Mouse (Mus musculus) liver, adult 2 months (tissue): ENCODE results near the gene Gm40193. TPM values are rescaled to one million over a fixed set of nuclear protein-coding genes. Genes with fewer than 3 reads are reported as not detected.

ENCODE experiments used
- DNase-seq: peaks from one replicate; pipeline ENCODE4 v3.0.0-alpha.2; 2011; ENCODE audit warnings: low read depth, low spot score; ENCODE audit errors: extremely low read depth
- H3K27ac ChIP-seq: fragments of 200-500 bp; replicated peaks from 2 replicates; pipeline ENCODE4 v1.5.1; 2012; ENCODE audit warnings: low read depth, mild to moderate bottlenecking, control low read depth, inconsistent platforms, low read length; ENCODE audit not compliant: insufficient read depth
- H3K27me3 ChIP-seq: fragments of 200-500 bp; 2 replicates; pipeline ENCODE4 v1.6.1; 2012; ENCODE audit warnings: mild to moderate bottlenecking, moderate library complexity, low read length, inconsistent platforms; ENCODE audit not compliant: control insufficient read depth, insufficient read depth
- H3K36me3 ChIP-seq: fragments of 200-500 bp; 2 replicates; pipeline ENCODE4 v1.6.1; 2012; ENCODE audit warnings: low read length, inconsistent platforms; ENCODE audit not compliant: control insufficient read depth, insufficient read depth
- H3K4me1 ChIP-seq: fragments of 200-500 bp; 2 replicates; pipeline ENCODE4 v1.6.1; 2011; ENCODE audit warnings: low read length; ENCODE audit not compliant: control insufficient read depth, insufficient read depth
- H3K4me3 ChIP-seq: fragments of 200-500 bp; 2 replicates; pipeline ENCODE4 v1.5.1; 2011; ENCODE audit warnings: low read depth, mild to moderate bottlenecking, control low read depth, low read length, moderate library complexity; ENCODE audit not compliant: insufficient read depth
- H3K79me2 ChIP-seq: fragments of 200-500 bp; 2 replicates; pipeline ENCODE4 v1.6.1; 2012; ENCODE audit warnings: inconsistent platforms, mild to moderate bottlenecking, low read length, moderate library complexity; ENCODE audit not compliant: control insufficient read depth, insufficient read depth
- H3K9ac ChIP-seq: fragments of 200-500 bp; 2 replicates; pipeline ENCODE4 v1.6.1; 2012; ENCODE audit warnings: low read depth, mild to moderate bottlenecking, control low read depth, inconsistent platforms, low read length
- CTCF ChIP-seq: fragments of 200-500 bp; IDR thresholded peaks from 2 replicates; pipeline ENCODE4 v1.5.1; 2011; ENCODE audit warnings: low read depth, low read length, control low read depth
- POLR2A ChIP-seq: fragments of 200-500 bp; IDR thresholded peaks from 2 replicates; pipeline ENCODE4 v1.6.1; 2011; ENCODE audit warnings: low read length, control low read depth; ENCODE audit not compliant: insufficient read depth; ENCODE audit errors: extremely low read depth
- WGBS: fragments of 180-500 bp; shearing (Covaris S2); methylation state at CpG from one replicate; pipeline ENCODE4 v1.1.7; 2018; 5-methylcytosine and 5-hydroxymethylcytosine counted together
- polyA plus RNA-seq: library from polyadenylated mRNA; depleted of rRNA; stranded (reverse); fragments of >200 nt; gene quantifications from 2 replicates; pipeline ENCODE4 v1.2.3, GENCODE M21; 2012
- total RNA-seq: library from RNA; depleted of rRNA; stranded (reverse); fragments of >200 nt; gene quantifications from 2 replicates; pipeline ENCODE4 v1.2.3, GENCODE M21; 2014

Gene Gm40193
- total and polyA plus RNA-seq, 2 experiments, result not detected

DNA sequence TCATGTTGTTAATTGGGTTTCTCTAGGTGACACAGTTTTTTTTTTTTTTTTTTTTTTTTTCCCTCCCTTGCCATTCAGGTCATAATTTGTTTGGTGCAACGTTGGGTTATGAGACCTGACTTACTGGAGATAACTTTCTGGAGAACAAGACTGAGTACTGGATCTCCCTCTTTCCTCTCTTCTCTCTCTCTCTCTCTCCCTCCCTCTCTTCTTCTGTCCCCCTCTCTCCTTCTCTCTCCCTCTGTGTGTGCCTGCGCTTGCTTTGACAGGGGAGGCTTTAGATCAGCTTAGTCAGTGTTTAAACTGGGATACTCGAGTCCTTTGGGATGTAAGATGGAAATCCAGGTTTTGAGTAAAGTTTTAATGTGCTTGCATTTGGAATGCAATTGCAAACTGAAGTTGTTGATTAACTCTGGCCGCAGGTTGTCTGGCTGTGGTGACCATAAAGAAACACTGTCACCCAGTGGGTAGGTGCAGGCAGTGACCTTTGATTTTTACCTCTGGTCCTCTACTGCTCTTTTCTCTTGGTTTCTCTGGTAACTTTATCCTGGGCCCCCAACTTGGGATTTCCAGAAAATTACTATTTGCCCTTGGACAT, 31.6 kb upstream of the Gm40193 start:
- Histone ChIP-seq H3K4me3 (0 out of 2 replicates have a peak overlapping the region, but pooled peaks have one; percentile 8), H3K36me3 (no peaks in the 10 kb centered on the region), H3K27ac (peak overlapping the region; percentile 81), H3K27me3 (no peaks in the 10 kb centered on the region), H3K79me2 (peaks cover 31% of the 10 kb centered on the region), H3K4me1 (peaks cover 19% of the 10 kb centered on the region), H3K9ac (peak overlapping the region; percentile 13; the same call in 1 of the 2 replicates)
- TF ChIP-seq POLR2A (no peak), CTCF (peak; percentile 22; the same call in 1 of the 2 replicates)
- 16% methylated on average over 4 of the region's 4 CpGs for WGBS
- peak; percentile 91 for DNase-seq

DNA sequence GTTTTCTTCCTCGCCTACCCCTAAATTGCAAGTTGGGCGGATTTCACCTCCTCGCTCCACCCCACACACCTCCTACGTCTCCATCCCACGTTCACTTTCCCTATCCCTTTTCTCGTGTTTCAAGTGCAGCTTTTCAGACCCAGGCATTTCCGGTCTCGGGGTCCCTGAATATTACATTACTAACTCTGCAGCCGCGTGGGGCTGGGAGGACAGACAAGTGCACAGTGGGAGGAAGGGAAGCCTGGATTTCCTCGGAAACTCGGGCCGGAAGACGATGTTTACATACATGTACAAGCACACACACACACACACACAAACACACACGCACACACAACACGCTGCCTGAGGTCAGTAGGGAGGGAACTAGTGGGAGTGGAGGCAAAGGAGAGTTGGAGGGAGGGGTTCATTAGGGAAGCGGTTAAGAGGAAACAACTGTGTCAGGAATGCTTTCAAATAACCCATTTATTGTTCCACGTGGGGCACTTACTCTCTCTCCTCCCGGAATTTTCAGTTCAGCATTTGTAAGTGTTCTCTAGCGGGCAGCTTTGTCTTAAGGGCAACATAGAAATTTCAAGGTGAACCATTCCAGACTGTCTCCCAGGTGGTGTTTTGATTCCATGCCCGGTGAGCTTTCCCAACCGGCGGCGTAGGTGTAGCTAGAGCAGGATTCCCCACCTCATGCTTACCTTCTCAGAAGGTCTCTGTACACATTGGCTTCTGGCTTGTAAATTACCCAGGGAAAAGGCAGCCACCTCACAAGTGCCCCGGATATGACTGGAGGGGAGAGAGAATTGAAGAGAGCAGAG, 30.9 kb upstream of the Gm40193 start:
- 1% methylated on average over 25 of the region's 25 CpGs for WGBS

DNA sequence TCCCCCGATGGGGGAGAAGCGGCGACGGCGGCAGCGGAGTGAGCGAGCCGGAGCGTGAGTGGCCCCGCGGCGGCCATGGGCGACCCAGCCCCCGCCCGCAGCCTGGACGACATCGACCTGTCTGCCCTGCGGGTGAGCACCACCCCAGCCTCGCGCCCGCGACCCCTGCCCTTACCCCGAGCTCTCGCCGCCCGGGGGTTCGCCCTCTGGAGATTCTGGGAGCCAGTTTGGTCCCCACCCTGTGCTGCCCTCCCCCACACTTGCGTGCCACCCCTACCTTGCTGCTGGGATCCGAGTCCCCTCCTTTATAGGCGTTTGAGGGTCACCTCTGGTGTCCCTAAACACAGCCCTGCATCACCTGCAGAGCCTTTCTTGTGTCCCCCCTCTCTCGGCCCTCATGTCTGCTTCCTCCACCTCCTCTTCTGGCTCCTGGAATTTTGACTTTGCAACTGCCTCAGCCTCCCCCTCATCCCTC, 30.3 kb upstream of the Gm40193 start:
- H3K27me3 ChIP-seq, result no peaks in the 10 kb centered on the region
- peak overlapping the region; percentile 89 for H3K9ac ChIP-seq
- H3K27ac ChIP-seq, result peak overlapping the region; percentile 50
- no peaks in the 10 kb centered on the region for H3K36me3 ChIP-seq
- no peak for DNase-seq
- H3K79me2 ChIP-seq, result peaks cover 19% of the 10 kb centered on the region
- WGBS, result under 1% methylated on average over 31 of the region's 31 CpGs
- peaks cover 19% of the 10 kb centered on the region for H3K4me1 ChIP-seq
- peak overlapping the region; percentile 84 for H3K4me3 ChIP-seq
- no peak for TF ChIP-seq POLR2A

More for the DNA sequence above, 30.9 kb upstream of the Gm40193 start:
- Histone ChIP-seq H3K27ac (peak overlapping the region; percentile 50), H3K4me3 (peak overlapping the region; percentile 84), H3K4me1 (peaks cover 19% of the 10 kb centered on the region), H3K9ac (peak overlapping the region; percentile 89), H3K79me2 (peaks cover 26% of the 10 kb centered on the region), H3K36me3 (no peaks in the 10 kb centered on the region), H3K27me3 (no peaks in the 10 kb centered on the region)
- DNase-seq, result peak; percentile 59
- TF ChIP-seq POLR2A (no peak), CTCF (no peak)

DNA sequence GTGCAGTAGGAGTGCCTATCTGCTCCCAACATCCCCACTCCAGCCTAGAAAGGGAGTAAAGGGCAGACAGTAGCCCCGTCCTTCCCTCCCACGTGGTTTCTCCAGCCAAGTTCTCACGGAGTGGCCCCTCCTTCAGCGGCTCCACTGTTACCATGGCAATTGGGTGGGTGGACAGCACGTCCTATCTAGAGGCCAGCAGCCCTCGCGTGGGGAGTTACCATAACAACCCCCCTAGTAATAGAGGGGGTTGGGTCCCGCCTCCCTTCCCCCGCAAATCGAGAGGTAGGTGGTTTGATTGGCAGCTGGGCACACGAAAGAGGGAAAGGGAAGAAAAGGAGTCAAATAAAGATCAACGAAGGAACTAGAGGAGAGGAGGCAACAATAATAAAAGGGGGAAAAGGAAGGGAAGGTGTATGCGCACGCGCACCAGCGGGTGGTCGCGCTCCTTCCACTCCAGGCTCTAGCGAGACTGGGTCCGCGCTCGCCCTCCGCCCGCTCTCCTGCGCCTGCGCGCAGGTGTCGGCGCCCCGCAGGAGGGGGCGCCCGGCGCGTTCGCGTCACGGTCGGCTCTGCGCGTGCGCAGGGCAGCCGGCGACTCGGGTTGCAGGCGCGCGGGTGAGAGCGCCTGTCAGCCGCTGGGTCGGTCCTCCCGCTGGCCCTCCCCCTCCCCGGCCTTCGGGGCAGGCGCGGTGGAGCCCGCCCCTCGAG, 29.7 kb upstream of the Gm40193 start, which contains the start of gene Mink1:
TSS of gene Mink1 (plus strand) at position 595 of the 708 bp plus-strand sequence.
- H3K4me1 ChIP-seq, result peaks cover 19% of the 10 kb centered on the region
- no peaks in the 10 kb centered on the region for H3K36me3 ChIP-seq
- TF ChIP-seq CTCF, result no peak
- TF ChIP-seq POLR2A, result 0 out of 2 replicates have a peak, but pooled peaks have one; percentile 37
- WGBS, result under 1% methylated on average over 57 of the region's 57 CpGs
- peak within 1 kb of the TSS; percentile 89 for H3K9ac ChIP-seq
- peak within 1 kb of the TSS; percentile 81 for H3K27ac ChIP-seq
- no peaks in the 10 kb centered on the region for H3K27me3 ChIP-seq
- H3K79me2 ChIP-seq, result peaks cover 16% of the 10 kb centered on the region
- H3K4me3 ChIP-seq, result peak within 1 kb of the TSS; percentile 84
- peak; percentile 93 for DNase-seq

DNA sequence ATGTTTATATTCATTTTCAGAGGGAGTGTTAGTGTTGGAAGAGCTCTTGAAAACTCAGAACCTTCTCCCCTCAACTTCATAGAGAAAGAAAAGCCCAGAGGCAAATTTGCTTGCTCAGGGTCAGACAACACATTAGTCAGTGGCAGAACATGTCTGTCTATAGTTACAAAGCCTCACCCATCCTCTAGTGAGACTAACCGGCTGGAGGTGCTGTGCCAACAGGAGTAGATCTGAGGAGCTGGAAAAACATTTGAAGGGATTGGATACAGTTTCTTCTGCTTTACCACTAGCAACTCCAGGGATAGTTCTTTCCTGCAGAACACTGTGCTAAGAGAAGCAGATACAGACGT, 29.2 kb upstream of the Gm40193 start:
- 0 out of 2 replicates have a peak overlapping the region, but pooled peaks have one; percentile 24 for H3K27ac ChIP-seq
- peaks cover 10% of the 10 kb centered on the region for H3K79me2 ChIP-seq
- H3K9ac ChIP-seq, result no peak overlapping the region
- H3K27me3 ChIP-seq, result no peaks in the 10 kb centered on the region
- no peaks in the 10 kb centered on the region for H3K36me3 ChIP-seq
- no peak overlapping the region for H3K4me3 ChIP-seq
- 0% methylated on average over 2 of the region's 2 CpGs for WGBS
- TF ChIP-seq CTCF (no peak), POLR2A (no peak)
- DNase-seq, result no peak
- H3K4me1 ChIP-seq, result peaks cover 19% of the 10 kb centered on the region
